ENCODE assay signal across 28 mouse cellular contexts in the genomic region with DNA sequence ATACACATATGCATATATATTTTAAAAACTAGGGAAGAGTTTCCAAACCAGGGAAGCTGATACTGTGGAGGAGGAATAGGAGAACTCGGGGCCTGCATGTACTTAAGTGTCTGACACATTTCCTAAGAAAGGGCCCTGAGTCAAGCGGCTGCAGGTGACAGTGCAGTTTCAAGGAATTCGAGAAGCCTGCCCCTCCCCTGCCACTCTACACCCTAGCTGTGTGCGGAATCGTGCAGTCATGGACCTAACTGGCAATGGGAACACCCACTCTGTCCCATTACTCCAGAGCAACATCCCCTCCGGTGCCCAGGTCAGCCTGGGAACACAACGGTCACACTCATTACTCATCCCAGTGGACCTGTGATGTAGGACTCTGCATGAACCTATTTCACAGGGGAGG. TPM values are rescaled to one million over a fixed set of nuclear protein-coding genes. Genes with fewer than 3 reads are reported as not detected.
DNase-seq lines count a peak whose midpoint lies in the region; ATAC-seq and TF ChIP-seq lines count a peak whose summit lies in the region.
"Had no signal": no experiment of that assay in that cellular context is flagged by ENCODE, and none has a peak within 500 bp of the region (broad histone marks: within the 10 kb centered on the region; RNA-seq: fewer than 3 reads in every experiment).

No protein-coding gene starts in this region.

- H3K4me3 ChIP-seq in forebrain, embryonic 10.5 days, result no peak overlapping the region
- no peak overlapping the region for H3K4me3 ChIP-seq in forebrain, postnatal 0 days (ENCODE audit: low read depth, low read length)
- no peak overlapping the region for H3K4me3 ChIP-seq in heart, embryonic 11.5 days (ENCODE audit: low read depth, low read length)
- no peak overlapping the region for H3K4me3 ChIP-seq in liver, postnatal 0 days (ENCODE audit: low read depth, low read length)
- H3K4me3 ChIP-seq in liver, embryonic 12.5 days, result no peak overlapping the region
- no peak overlapping the region for H3K4me3 ChIP-seq in midbrain, embryonic 16.5 days (ENCODE audit: low read depth, low read length)
- H3K4me3 ChIP-seq in midbrain, postnatal 0 days (ENCODE audit: low read depth, low read length), result no peak overlapping the region
- H3K4me3 ChIP-seq: limb, embryonic 13.5 days had no signal

- H3K9me3 ChIP-seq in forebrain, embryonic 10.5 days, result no peaks in the 10 kb centered on the region
- no peaks in the 10 kb centered on the region for H3K9me3 ChIP-seq in forebrain, postnatal 0 days (ENCODE audit: low read length)
- no peaks in the 10 kb centered on the region for H3K9me3 ChIP-seq in heart, embryonic 11.5 days (replicated peaks; ENCODE audit: control insufficient read depth, low read length)
- no peaks in the 10 kb centered on the region for H3K9me3 ChIP-seq in liver, postnatal 0 days (ENCODE audit: low read length)
- H3K9me3 ChIP-seq in liver, embryonic 12.5 days (replicated peaks), result no peaks in the 10 kb centered on the region
- H3K9me3 ChIP-seq in midbrain, embryonic 16.5 days (replicated peaks; ENCODE audit: control insufficient read depth, low read length, poor library complexity, severe bottlenecking), result no peaks in the 10 kb centered on the region
- no peaks in the 10 kb centered on the region for H3K9me3 ChIP-seq in midbrain, postnatal 0 days (ENCODE audit: low read length)
- H3K9me3 ChIP-seq: limb, embryonic 13.5 days had no signal

- H3K9ac ChIP-seq in forebrain, postnatal 0 days, result no peak overlapping the region
- no peak overlapping the region for H3K9ac ChIP-seq in heart, embryonic 11.5 days (ENCODE audit: low read depth, low read length)
- H3K9ac ChIP-seq in liver, postnatal 0 days (replicated peaks), result no peak overlapping the region
- H3K9ac ChIP-seq in liver, embryonic 12.5 days, result no peak overlapping the region
- H3K9ac ChIP-seq in midbrain, embryonic 16.5 days (ENCODE audit: low read depth, low read length), result 0 out of 2 replicates have a peak overlapping the region, but pooled peaks have one; percentile 3
- H3K9ac ChIP-seq in midbrain, postnatal 0 days (replicated peaks; ENCODE audit: low read length, poor library complexity, severe bottlenecking), result no peak overlapping the region
- H3K9ac ChIP-seq: hindbrain, embryonic 14.5 days; limb, embryonic 13.5 days; liver, embryonic 14.5 days had no signal

- no peak for ATAC-seq in forebrain, postnatal 0 days
- ATAC-seq in heart, embryonic 11.5 days (replicated peaks; ENCODE audit: insufficient number of reproducible peaks, low FRiP score, low TSS enrichment), result no peak
- ATAC-seq in liver, postnatal 0 days, result 0 out of 2 replicates have a peak, but pooled peaks have one; percentile 6
- no peak for ATAC-seq in liver, embryonic 12.5 days
- no peak for ATAC-seq in midbrain, embryonic 16.5 days
- no peak for ATAC-seq in midbrain, postnatal 0 days (ENCODE audit: low FRiP score)
- ATAC-seq: CD4-positive, CD25-positive, alpha-beta regulatory T cell, adult 4 months; forebrain, embryonic 16.5 days; inflammation-experienced regulatory T-cells, adult 6 months had no signal

- no peaks in the 10 kb centered on the region for H3K36me3 ChIP-seq in forebrain, embryonic 10.5 days (replicated peaks)
- no peaks in the 10 kb centered on the region for H3K36me3 ChIP-seq in forebrain, postnatal 0 days (ENCODE audit: insufficient read depth)
- no peaks in the 10 kb centered on the region for H3K36me3 ChIP-seq in heart, embryonic 11.5 days (ENCODE audit: control insufficient read depth, insufficient read depth, low read length)
- H3K36me3 ChIP-seq in liver, postnatal 0 days (replicated peaks; ENCODE audit: insufficient read depth, low read length), result no peaks in the 10 kb centered on the region
- H3K36me3 ChIP-seq in liver, embryonic 12.5 days, result no peaks in the 10 kb centered on the region
- H3K36me3 ChIP-seq in midbrain, embryonic 16.5 days (ENCODE audit: control insufficient read depth, insufficient read depth, low read length), result no peaks in the 10 kb centered on the region
- no peaks in the 10 kb centered on the region for H3K36me3 ChIP-seq in midbrain, postnatal 0 days (ENCODE audit: insufficient read depth, low read length)
- H3K36me3 ChIP-seq: limb, embryonic 13.5 days had no signal

- no peaks in the 10 kb centered on the region for H3K27me3 ChIP-seq in forebrain, embryonic 10.5 days (ENCODE audit: poor library complexity, severe bottlenecking)
- no peaks in the 10 kb centered on the region for H3K27me3 ChIP-seq in forebrain, postnatal 0 days (ENCODE audit: insufficient read depth, low read length)
- H3K27me3 ChIP-seq in heart, embryonic 11.5 days (ENCODE audit: control insufficient read depth, insufficient read depth, low read length), result no peaks in the 10 kb centered on the region
- no peaks in the 10 kb centered on the region for H3K27me3 ChIP-seq in liver, postnatal 0 days (ENCODE audit: insufficient read depth, low read length)
- no peaks in the 10 kb centered on the region for H3K27me3 ChIP-seq in liver, embryonic 12.5 days (replicated peaks)
- H3K27me3 ChIP-seq in midbrain, embryonic 16.5 days (ENCODE audit: control insufficient read depth, insufficient read depth, low read depth, low read length), result no peaks in the 10 kb centered on the region
- H3K27me3 ChIP-seq in midbrain, postnatal 0 days (ENCODE audit: insufficient read depth, low read length), result no peaks in the 10 kb centered on the region
- H3K27me3 ChIP-seq: limb, embryonic 13.5 days had no signal

- no peak for DNase-seq in forebrain, embryonic 10.5 days (ENCODE audit: extremely low spot score, low spot score)
- no peak for DNase-seq in forebrain, postnatal 0 days
- no peak for DNase-seq in heart, adult 8-10 months (ENCODE audit: low spot score)
- no peak for DNase-seq in liver, postnatal 0 days
- DNase-seq in midbrain, postnatal 0 days (ENCODE audit: low spot score), result no peak
- DNase-seq: adrenal gland, postnatal 14 days; cerebellum, adult 2 months; cerebellum, postnatal 25 days; heart, postnatal 4 days; kidney, adult 18-20 months; kidney, postnatal 4 days; thymus, adult 18-20 months; thymus, postnatal 36 days had no signal

- H3K4me1 ChIP-seq in forebrain, embryonic 10.5 days, result peaks cover 24% of the 10 kb centered on the region
- no peaks in the 10 kb centered on the region for H3K4me1 ChIP-seq in forebrain, postnatal 0 days (ENCODE audit: insufficient read depth)
- peaks cover 53% of the 10 kb centered on the region for H3K4me1 ChIP-seq in heart, embryonic 11.5 days (ENCODE audit: control insufficient read depth, insufficient read depth, low read length)
- no peaks in the 10 kb centered on the region for H3K4me1 ChIP-seq in liver, postnatal 0 days (ENCODE audit: insufficient read depth)
- H3K4me1 ChIP-seq in liver, embryonic 12.5 days, result peaks cover 24% of the 10 kb centered on the region
- peaks cover 13% of the 10 kb centered on the region for H3K4me1 ChIP-seq in midbrain, embryonic 16.5 days (ENCODE audit: control insufficient read depth, insufficient read depth, low read length)
- peaks cover 6% of the 10 kb centered on the region; the same call in 1 of the 2 replicates for H3K4me1 ChIP-seq in midbrain, postnatal 0 days (ENCODE audit: insufficient read depth, low read length)

- no peak overlapping the region for H3K4me2 ChIP-seq in forebrain, postnatal 0 days (ENCODE audit: low read depth)
- H3K4me2 ChIP-seq in heart, embryonic 11.5 days, result no peak overlapping the region
- no peak overlapping the region for H3K4me2 ChIP-seq in liver, postnatal 0 days (ENCODE audit: low read depth, low read length)
- H3K4me2 ChIP-seq in liver, embryonic 12.5 days, result no peak overlapping the region
- no peak overlapping the region for H3K4me2 ChIP-seq in midbrain, embryonic 16.5 days (ENCODE audit: low read length)
- no peak overlapping the region for H3K4me2 ChIP-seq in midbrain, postnatal 0 days (ENCODE audit: low read depth, low read length, poor library complexity, severe bottlenecking)
- H3K4me2 ChIP-seq: hindbrain, embryonic 14.5 days; limb, embryonic 13.5 days had no signal

- no peak for TF ChIP-seq CTCF in forebrain, postnatal 0 days (IDR thresholded peaks at IDR 0.05; ENCODE audit: low read depth)
- TF ChIP-seq CTCF in liver, postnatal 0 days (IDR thresholded peaks at IDR 0.05; ENCODE audit: low read depth), result no peak
- no peak for TF ChIP-seq CTCF in midbrain, postnatal 0 days (IDR thresholded peaks at IDR 0.05)

- 80% methylated on average over 7 of the region's 7 CpGs for WGBS in forebrain, embryonic 10.5 days
- WGBS in forebrain, postnatal 0 days, result 84% methylated on average over 7 of the region's 7 CpGs
- 59% methylated on average over 7 of the region's 7 CpGs for WGBS in heart, embryonic 11.5 days (ENCODE audit: insufficient replicate concordance)
- WGBS in liver, postnatal 0 days (ENCODE audit: insufficient replicate concordance), result 83% methylated on average over 7 of the region's 7 CpGs
- WGBS in liver, embryonic 12.5 days (ENCODE audit: insufficient replicate concordance), result 80% methylated on average over 7 of the region's 7 CpGs
- WGBS in midbrain, embryonic 16.5 days, result 86% methylated on average over 7 of the region's 7 CpGs
- 82% methylated on average over 7 of the region's 7 CpGs for whole genome bisulfite sequencing in midbrain, postnatal 0 days

- H3K27ac ChIP-seq in forebrain, embryonic 10.5 days, result 0 out of 2 replicates have a peak overlapping the region, but pooled peaks have one; percentile 8
- no peak overlapping the region for H3K27ac ChIP-seq in forebrain, postnatal 0 days (ENCODE audit: low read depth, low read length)
- H3K27ac ChIP-seq in heart, embryonic 11.5 days (ENCODE audit: low read depth, low read length), result 0 out of 2 replicates have a peak overlapping the region, but pooled peaks have one; percentile 29
- no peak overlapping the region for H3K27ac ChIP-seq in liver, postnatal 0 days (ENCODE audit: low read depth)
- no peak overlapping the region for H3K27ac ChIP-seq in liver, embryonic 12.5 days
- H3K27ac ChIP-seq in midbrain, embryonic 16.5 days (ENCODE audit: low read length), result no peak overlapping the region
- H3K27ac ChIP-seq in midbrain, postnatal 0 days (ENCODE audit: low read depth, low read length), result no peak overlapping the region
- H3K27ac ChIP-seq: hindbrain, embryonic 14.5 days; liver, embryonic 14.5 days had no signal

- TF ChIP-seq EP300 in liver, postnatal 0 days (IDR thresholded peaks at IDR 0.05; ENCODE audit: low read depth), result no peak

RNA-seq across cellular contexts. Expression of a gene that starts 25.2 kb away (rescaled TPM):
- 1.0 TPM in 2 replicates for polyA plus RNA-seq in forebrain, embryonic 10.5 days (2016; fragmentation: Nextera tagmentation; extraction: Ambion mirVana)
- total RNA-seq in forebrain, postnatal 0 days (2014; rRNA removed), result 0.81 and 2.0 TPM in 2 replicates
- 1.6 and 1.7 TPM in 2 replicates for polyA plus RNA-seq in forebrain, postnatal 0 days (2015; fragmentation: Nextera tagmentation; extraction: Ambion mirVana)
- polyA plus RNA-seq in heart, embryonic 11.5 days (2014; fragmentation: Nextera tagmentation; extraction: Ambion mirVana), result 0.56 and 0.77 TPM in 2 replicates
- total RNA-seq in heart, adult 8-10 months (2022), result 1 to 10 TPM in 1 of 4 experiments, under 1 TPM in 3; 0.92 to 1.3 (median 0.93) TPM
- polyA plus RNA-seq in liver, postnatal 0 days (2015; fragmentation: Nextera tagmentation; extraction: Ambion mirVana), result 0.15 TPM in 1 of 2 replicates, not detected in the other
- not detected in 2 replicates for polyA plus RNA-seq in liver, embryonic 12.5 days (2016; fragmentation: Nextera tagmentation; extraction: Ambion mirVana)
- polyA plus RNA-seq in midbrain, embryonic 16.5 days (2015; fragmentation: Nextera tagmentation; extraction: Ambion mirVana), result 0.60 and 2.3 TPM in 2 replicates
- 1.4 and 3.0 TPM in 2 replicates for total RNA-seq in midbrain, postnatal 0 days (2014; rRNA removed)
- 2.2 and 3.1 TPM in 2 replicates for polyA plus RNA-seq in midbrain, postnatal 0 days (2015; fragmentation: Nextera tagmentation; extraction: Ambion mirVana)
- total RNA-seq: monocyte, adult 5-6 weeks; neutrophil, adult 5-6 weeks had no signal
- polyA plus RNA-seq: CD4-positive, CD25-positive, alpha-beta regulatory T cell, adult 4 months had no signal

RNA-seq across cellular contexts. Expression of a gene that starts 36.7 kb away (rescaled TPM):
- polyA plus RNA-seq in forebrain, embryonic 10.5 days (2016; fragmentation: Nextera tagmentation; extraction: Ambion mirVana), result not detected in 2 replicates
- not detected in 2 replicates for total RNA-seq in forebrain, postnatal 0 days (2014; rRNA removed)
- polyA plus RNA-seq in forebrain, postnatal 0 days (2015; fragmentation: Nextera tagmentation; extraction: Ambion mirVana), result not detected in 2 replicates
- polyA plus RNA-seq in heart, embryonic 11.5 days (2014; fragmentation: Nextera tagmentation; extraction: Ambion mirVana), result not detected in 2 replicates
- total RNA-seq in heart, adult 8-10 months (2022), result not detected
- not detected in 2 replicates for polyA plus RNA-seq in liver, postnatal 0 days (2015; fragmentation: Nextera tagmentation; extraction: Ambion mirVana)
- polyA plus RNA-seq in liver, embryonic 12.5 days (2016; fragmentation: Nextera tagmentation; extraction: Ambion mirVana), result not detected in 2 replicates
- polyA plus RNA-seq in midbrain, embryonic 16.5 days (2015; fragmentation: Nextera tagmentation; extraction: Ambion mirVana), result not detected in 2 replicates
- not detected in 2 replicates for total RNA-seq in midbrain, postnatal 0 days (2014; rRNA removed)
- not detected in 2 replicates for polyA plus RNA-seq in midbrain, postnatal 0 days (2015; fragmentation: Nextera tagmentation; extraction: Ambion mirVana)
- total RNA-seq: adrenal gland, postnatal 14 days; heart, postnatal 4 days; left cerebral cortex, postnatal 14 days; monocyte, adult 5-6 weeks; neutrophil, adult 5-6 weeks had no signal
- polyA plus RNA-seq: CD4-positive, CD25-positive, alpha-beta regulatory T cell, adult 4 months; cerebellum, adult 2 months; embryonic facial prominence, embryonic 14.5 days; forebrain, embryonic 16.5 days; hindbrain, embryonic 14.5 days; inflammation-experienced regulatory T-cells, adult 6 months; kidney, embryonic 16.5 days; limb, embryonic 13.5 days; liver, embryonic 14.5 days; stomach, embryonic 16.5 days had no signal

Comparison
In these comparisons a context has a peak if more than half of its experiments do, and no peak if none do; other contexts are left out.
1. H3K27ac ChIP-seq: peak in forebrain, embryonic 10.5 days (single experiment) and heart, embryonic 11.5 days (single experiment); none in forebrain, postnatal 0 days (single experiment), liver, postnatal 0 days (single experiment), liver, embryonic 12.5 days (single experiment), midbrain, embryonic 16.5 days (single experiment) and midbrain, postnatal 0 days (single experiment).